Mouse (Mus musculus): Measurements from ENCODE around the gene Zfp52. TPM values are rescaled to one million over a fixed set of nuclear protein-coding genes. Genes with fewer than 3 reads are reported as not detected.

The Zfp52 gene
- polyA plus RNA-seq, 1 experiment from 2014 or later, result 4.3 TPM

DNA sequence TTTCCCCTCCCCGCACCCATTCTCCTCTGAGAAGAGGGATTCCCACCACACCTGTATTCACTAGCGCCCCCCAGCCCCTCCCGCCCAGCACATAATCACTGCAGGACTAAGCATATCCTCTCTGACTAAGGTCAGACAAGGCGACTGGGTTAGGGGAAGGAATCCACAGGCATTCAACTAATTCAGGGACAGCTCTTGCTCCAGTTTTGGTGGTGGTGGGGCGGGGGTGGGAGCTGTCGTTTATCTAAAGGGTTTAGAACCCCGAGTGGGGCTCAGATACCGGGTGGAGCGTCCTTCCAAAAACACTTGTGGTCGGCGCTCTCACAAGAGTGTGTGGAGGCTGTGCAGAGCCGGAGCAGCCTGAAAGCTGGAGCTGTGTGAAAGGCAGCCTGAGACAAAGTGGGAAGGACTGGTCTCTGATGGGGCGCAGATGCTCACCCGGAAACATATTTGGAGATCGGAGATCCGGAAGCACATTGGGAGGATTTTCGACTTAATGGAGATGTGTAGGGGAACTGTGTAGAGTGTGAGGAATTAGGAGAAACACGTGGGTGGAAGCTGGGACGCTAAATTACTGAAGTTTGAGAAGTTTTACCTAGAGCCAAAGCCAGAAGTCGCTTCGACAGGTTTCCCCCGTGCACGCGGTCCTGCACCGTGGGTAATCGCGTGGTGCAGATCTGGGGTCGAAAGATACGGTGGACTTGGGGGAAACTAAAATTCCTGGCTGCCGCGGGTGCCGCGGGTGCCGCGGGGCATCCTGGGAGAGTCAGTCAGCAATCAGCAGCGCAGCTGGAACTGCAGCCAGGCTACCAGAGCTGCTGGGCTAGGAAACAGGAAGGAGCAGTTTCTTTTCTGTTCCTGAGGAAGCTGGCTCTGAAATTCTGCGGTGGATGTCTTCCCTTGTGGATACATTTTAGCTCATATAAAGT is 18.9 kb upstream of the Zfp52 start:
- Histone ChIP-seq H3K4me3 (ENCODE audit: low read length) (peak overlapping the region; percentile 64), H3K9ac (ENCODE audit: low read length) (peak overlapping the region; percentile 73), H3K27me3 (ENCODE audit: control insufficient read depth, insufficient read depth, low read length) (no peaks in the 10 kb centered on the region), H3K9me3 (replicated peaks; ENCODE audit: control insufficient read depth, low read length) (no peaks in the 10 kb centered on the region), H3K4me2 (ENCODE audit: low read depth, low read length) (peak overlapping the region; percentile 92), H3K36me3 (ENCODE audit: control insufficient read depth, insufficient read depth) (0 out of 2 replicates have a peak, but pooled peaks cover 4% of the 10 kb centered on the region), H3K4me1 (ENCODE audit: control insufficient read depth, insufficient read depth, low read length) (peaks cover 4% of the 10 kb centered on the region), H3K27ac (ENCODE audit: low read length) (peak overlapping the region; percentile 84)
- peak; percentile 95 for ATAC-seq (replicated peaks; ENCODE audit: extremely low read depth, insufficient read depth, low FRiP score)
- under 1% methylated on average over 37 of the region's 37 CpGs for WGBS

DNA sequence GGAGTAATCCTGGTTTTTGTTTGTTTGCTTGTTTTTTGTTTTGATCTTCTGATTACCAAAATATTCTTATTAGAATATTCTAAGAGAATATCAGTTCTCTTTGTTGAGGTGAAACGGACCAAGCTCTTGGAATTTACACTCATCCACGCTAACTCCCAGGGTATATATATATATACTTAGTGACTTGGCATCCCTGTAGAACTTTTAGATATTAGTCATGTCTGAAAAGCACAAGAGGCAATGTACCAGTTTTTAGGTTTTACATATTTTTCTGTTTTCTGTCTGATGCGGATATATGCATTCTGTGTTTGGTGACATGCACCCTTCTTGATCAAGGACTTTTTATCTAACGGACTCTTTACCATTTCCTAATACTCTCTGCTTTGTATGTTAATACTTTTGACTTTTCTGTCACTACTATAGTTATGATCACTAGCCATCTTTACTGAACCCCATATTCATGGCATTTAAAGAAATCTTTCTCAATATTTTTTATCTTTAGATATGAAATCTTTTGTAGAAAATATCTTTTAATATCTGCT is 18.1 kb upstream of the Zfp52 start:
- Histone ChIP-seq H3K4me1 (ENCODE audit: control insufficient read depth, insufficient read depth, low read length) (peaks cover 4% of the 10 kb centered on the region), H3K9me3 (replicated peaks; ENCODE audit: control insufficient read depth, low read length) (no peaks in the 10 kb centered on the region), H3K4me2 (ENCODE audit: low read depth, low read length) (peak overlapping the region; percentile 92), H3K27ac (ENCODE audit: low read length) (peak overlapping the region; percentile 84), H3K36me3 (ENCODE audit: control insufficient read depth, insufficient read depth) (0 out of 2 replicates have a peak, but pooled peaks cover 1% of the 10 kb centered on the region), H3K9ac (ENCODE audit: low read length) (peak overlapping the region; percentile 73), H3K4me3 (ENCODE audit: low read length) (peak overlapping the region; percentile 64), H3K27me3 (ENCODE audit: control insufficient read depth, insufficient read depth, low read length) (no peaks in the 10 kb centered on the region)
- 23% methylated on average over 4 of the region's 4 CpGs for WGBS
- ATAC-seq (replicated peaks; ENCODE audit: extremely low read depth, insufficient read depth, low FRiP score), result no peak

DNA sequence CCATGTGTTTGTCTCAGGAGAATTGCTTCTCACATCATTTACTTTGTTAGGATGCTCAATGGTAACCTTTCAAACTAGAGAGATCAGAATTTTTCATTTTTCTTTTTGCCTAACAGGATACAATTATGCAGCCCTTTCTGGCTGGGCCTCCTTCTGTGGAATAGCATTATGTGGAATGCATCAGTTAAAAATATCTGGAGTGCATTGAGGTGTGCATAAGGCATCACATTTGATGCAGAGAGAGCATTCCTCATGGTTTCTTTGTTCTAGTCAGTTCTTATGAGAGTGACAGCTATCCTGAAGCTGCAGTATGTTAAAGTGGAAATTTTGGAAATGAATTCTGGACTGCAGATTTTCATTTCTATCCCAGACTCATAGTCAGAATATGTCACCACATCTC is 9.1 kb upstream of the Zfp52 start:
- H3K9ac ChIP-seq (ENCODE audit: low read length), result no peak overlapping the region

DNA sequence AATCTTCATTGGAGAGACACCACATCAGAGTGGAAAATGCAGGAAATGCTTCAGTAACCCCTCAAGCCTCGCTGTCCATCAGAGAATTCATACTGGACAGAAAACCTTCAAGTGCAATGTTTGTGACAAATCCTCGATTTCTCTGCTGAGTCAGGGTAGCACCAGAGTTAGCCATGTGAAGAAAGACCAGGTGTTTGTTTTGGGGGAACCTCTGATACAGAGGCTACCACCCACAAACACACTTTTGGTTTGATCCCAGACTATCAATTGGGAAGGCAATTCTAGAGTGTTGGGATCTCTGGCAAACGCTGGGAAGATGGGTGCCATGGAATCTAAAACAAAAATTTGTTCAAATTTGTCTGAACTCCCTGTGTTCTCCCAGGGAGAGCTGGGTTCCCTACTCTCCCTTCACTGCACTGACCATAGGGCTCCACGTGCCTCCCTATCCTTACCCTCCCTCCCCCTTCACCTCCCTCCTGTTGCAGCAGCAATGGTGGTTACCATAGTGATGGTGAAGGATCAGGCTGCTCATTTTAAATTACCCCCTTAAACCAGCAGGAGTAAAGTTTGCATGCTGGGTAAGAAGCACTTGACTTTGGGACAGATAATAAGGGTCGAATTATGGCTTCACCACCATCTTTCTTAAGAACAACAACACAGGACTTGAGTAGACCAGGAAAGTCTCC is 4.6 kb upstream of the Zfp52 start:
- H3K4me2 ChIP-seq (ENCODE audit: low read depth, low read length), result no peak overlapping the region; the same call in 1 of the 2 replicates
- H3K9me3 ChIP-seq (replicated peaks; ENCODE audit: control insufficient read depth, low read length), result no peaks in the 10 kb centered on the region
- no peak overlapping the region for H3K4me3 ChIP-seq (ENCODE audit: low read length)
- whole genome bisulfite sequencing, result 71% methylated on average over 5 of the region's 5 CpGs
- no peak overlapping the region for H3K27ac ChIP-seq (ENCODE audit: low read length)
- ATAC-seq (replicated peaks; ENCODE audit: extremely low read depth, insufficient read depth, low FRiP score), result no peak
- no peaks in the 10 kb centered on the region for H3K27me3 ChIP-seq (ENCODE audit: control insufficient read depth, insufficient read depth, low read length)
- no peak overlapping the region for H3K9ac ChIP-seq (ENCODE audit: low read length)
- no peaks in the 10 kb centered on the region for H3K36me3 ChIP-seq (ENCODE audit: control insufficient read depth, insufficient read depth)
- peaks cover 20% of the 10 kb centered on the region for H3K4me1 ChIP-seq (ENCODE audit: control insufficient read depth, insufficient read depth, low read length)

More for the DNA sequence above, 9.1 kb upstream of the Zfp52 start:
- Histone ChIP-seq H3K27me3 (ENCODE audit: control insufficient read depth, insufficient read depth, low read length) (no peaks in the 10 kb centered on the region), H3K4me3 (ENCODE audit: low read length) (no peak overlapping the region), H3K4me2 (ENCODE audit: low read depth, low read length) (no peak overlapping the region), H3K4me1 (ENCODE audit: control insufficient read depth, insufficient read depth, low read length) (0 out of 2 replicates have a peak, but pooled peaks cover under 1% of the 10 kb centered on the region), H3K36me3 (ENCODE audit: control insufficient read depth, insufficient read depth) (no peaks in the 10 kb centered on the region), H3K9me3 (replicated peaks; ENCODE audit: control insufficient read depth, low read length) (no peaks in the 10 kb centered on the region), H3K27ac (ENCODE audit: low read length) (no peak overlapping the region)
- no peak for ATAC-seq (replicated peaks; ENCODE audit: extremely low read depth, insufficient read depth, low FRiP score)

DNA sequence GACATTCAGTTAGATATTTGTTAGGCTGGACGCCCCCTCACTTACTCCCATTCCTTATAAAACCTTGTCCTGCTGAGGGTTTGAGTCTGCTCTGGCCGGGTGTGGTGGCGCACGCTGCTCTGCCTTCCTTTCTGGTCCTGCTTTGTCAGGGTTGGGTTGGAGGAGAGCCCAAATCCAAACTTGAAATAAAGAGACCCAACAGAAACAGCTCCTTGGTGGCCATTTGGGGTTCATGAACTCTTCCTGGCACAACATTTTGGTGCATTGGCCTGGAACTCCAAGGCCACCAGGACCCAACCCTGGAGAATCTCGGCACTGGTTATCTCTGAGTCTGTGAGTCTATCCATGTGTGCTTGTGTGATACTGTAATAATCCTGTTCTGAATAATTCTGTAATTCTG is 3.7 kb upstream of the Zfp52 start:
- Histone ChIP-seq H3K27ac (ENCODE audit: low read length) (peak overlapping the region; percentile 98), H3K9ac (ENCODE audit: low read length) (peak overlapping the region; percentile 94), H3K4me1 (ENCODE audit: control insufficient read depth, insufficient read depth, low read length) (peaks cover 20% of the 10 kb centered on the region), H3K27me3 (ENCODE audit: control insufficient read depth, insufficient read depth, low read length) (no peaks in the 10 kb centered on the region), H3K4me3 (ENCODE audit: low read length) (peak overlapping the region; percentile 77), H3K4me2 (ENCODE audit: low read depth, low read length) (peak overlapping the region; percentile 61), H3K9me3 (replicated peaks; ENCODE audit: control insufficient read depth, low read length) (no peaks in the 10 kb centered on the region), H3K36me3 (ENCODE audit: control insufficient read depth, insufficient read depth) (no peaks in the 10 kb centered on the region)
- 56% methylated on average over 5 of the region's 5 CpGs for WGBS
- no peak for ATAC-seq (replicated peaks; ENCODE audit: extremely low read depth, insufficient read depth, low FRiP score)

DNA sequence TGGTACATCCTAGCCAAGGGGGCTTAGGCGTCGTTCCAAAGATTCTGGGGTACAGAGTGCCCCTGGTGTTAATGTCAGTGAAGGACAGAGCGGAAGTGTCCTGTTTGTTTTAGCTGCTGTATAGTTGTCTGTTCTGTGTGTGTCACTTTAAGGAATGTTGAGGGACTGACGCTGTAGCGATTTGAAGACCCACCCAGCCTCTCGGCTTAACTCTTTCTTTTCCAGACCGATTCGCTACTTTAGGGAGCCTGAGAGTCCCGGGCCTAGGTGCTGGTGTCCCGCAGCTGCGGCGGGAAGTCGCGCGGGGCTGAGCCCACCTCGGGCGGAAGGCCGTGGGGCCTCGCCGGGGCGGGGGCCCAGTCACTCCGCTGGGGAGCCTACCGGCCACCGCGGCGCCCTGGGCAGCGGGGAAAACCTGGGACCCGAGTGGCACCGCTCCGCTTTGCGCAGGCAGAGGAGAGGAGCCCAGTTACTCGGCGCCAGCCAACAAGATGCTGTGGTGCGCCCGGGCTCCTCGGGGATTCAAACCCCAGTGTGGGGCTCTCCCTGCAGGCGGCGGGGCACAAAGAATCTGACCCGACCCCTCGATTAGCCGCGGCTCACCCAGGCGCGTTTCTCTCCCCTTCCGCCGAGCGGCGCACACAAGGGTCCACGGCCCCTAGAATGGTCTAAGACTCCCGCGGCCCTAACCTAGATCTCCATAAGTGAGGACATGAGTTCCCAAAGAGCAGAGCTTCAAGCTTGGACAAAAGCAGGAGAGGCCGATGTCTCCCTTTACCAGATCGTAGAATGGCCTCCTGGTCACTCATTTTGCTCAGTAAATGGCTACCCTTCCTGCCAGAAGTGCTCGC is 3.0 kb upstream of the Zfp52 start:
- no peaks in the 10 kb centered on the region for H3K9me3 ChIP-seq (replicated peaks; ENCODE audit: control insufficient read depth, low read length)
- WGBS, result under 1% methylated on average over 54 of the region's 54 CpGs
- no peaks in the 10 kb centered on the region for H3K27me3 ChIP-seq (ENCODE audit: control insufficient read depth, insufficient read depth, low read length)
- peak overlapping the region; percentile 94 for H3K9ac ChIP-seq (ENCODE audit: low read length)
- H3K4me2 ChIP-seq (ENCODE audit: low read depth, low read length), result peak overlapping the region; percentile 61
- peak; percentile 86 for ATAC-seq (replicated peaks; ENCODE audit: extremely low read depth, insufficient read depth, low FRiP score)
- peaks cover 20% of the 10 kb centered on the region for H3K4me1 ChIP-seq (ENCODE audit: control insufficient read depth, insufficient read depth, low read length)
- peak overlapping the region; percentile 77 for H3K4me3 ChIP-seq (ENCODE audit: low read length)
- H3K36me3 ChIP-seq (ENCODE audit: control insufficient read depth, insufficient read depth), result no peaks in the 10 kb centered on the region
- peak overlapping the region; percentile 98 for H3K27ac ChIP-seq (ENCODE audit: low read length)

DNA sequence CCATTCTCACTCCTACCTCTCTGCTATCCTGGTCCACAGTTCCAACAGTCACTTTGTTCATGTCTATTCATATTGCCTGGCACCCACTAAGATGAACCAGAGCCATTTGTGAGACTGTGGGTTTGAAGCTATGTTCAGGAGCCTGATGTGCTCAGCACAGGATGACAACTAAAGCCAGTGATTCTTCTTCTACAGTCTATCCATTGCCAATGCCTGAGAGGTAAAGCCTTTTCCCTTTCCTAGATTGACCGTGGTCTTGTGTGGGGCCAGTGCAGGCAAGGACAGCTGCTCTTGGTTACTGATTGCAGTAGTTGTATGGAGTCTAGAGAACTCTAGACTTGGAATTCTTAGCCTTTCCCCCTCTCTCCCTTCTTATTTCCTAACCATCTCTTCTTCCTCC is 1.4 kb upstream of the Zfp52 start:
- no peaks in the 10 kb centered on the region for H3K9me3 ChIP-seq (replicated peaks; ENCODE audit: control insufficient read depth, low read length)
- H3K27ac ChIP-seq (ENCODE audit: low read length), result peak overlapping the region; percentile 54; the same call in 1 of the 2 replicates
- WGBS, result 67% methylated on average over 1 of the region's 1 CpGs
- no peaks in the 10 kb centered on the region for H3K36me3 ChIP-seq (ENCODE audit: control insufficient read depth, insufficient read depth)
- no peak overlapping the region for H3K4me3 ChIP-seq (ENCODE audit: low read length)
- peaks cover 20% of the 10 kb centered on the region for H3K4me1 ChIP-seq (ENCODE audit: control insufficient read depth, insufficient read depth, low read length)
- 0 out of 2 replicates have a peak overlapping the region, but pooled peaks have one; percentile 17 for H3K9ac ChIP-seq (ENCODE audit: low read length)
- H3K4me2 ChIP-seq (ENCODE audit: low read depth, low read length), result no peak overlapping the region
- ATAC-seq (replicated peaks; ENCODE audit: extremely low read depth, insufficient read depth, low FRiP score), result no peak
- no peaks in the 10 kb centered on the region for H3K27me3 ChIP-seq (ENCODE audit: control insufficient read depth, insufficient read depth, low read length)

DNA sequence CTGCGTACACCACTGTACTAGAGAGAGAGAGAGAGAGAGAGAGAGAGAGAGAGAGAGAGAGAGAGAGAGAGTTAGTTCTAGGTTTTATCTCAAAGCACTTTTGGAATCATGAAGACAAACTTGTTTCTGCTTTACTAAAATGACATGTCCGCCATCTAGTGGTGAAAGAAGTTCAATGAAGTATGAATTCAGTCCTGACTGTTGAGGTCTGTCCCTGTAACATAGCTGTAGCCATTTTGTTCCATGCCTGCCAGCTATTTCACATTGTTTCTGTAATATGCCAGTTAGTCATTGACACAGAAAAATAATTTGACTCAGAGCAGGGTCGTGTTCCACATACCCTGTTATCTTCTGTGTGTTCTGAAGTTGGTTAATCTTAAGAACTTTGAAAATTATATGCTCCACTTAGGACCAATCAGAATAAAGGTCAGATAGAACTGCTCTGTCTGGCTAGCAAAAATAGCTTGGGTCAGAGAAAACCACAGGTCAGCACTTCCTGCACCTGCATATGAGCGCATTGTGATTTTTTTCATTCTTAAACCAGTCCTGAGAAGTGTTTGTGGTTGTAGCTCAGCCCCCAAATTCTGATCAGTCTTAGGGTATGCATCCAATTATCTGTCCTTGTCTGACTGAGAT is 761 bp upstream of the Zfp52 start:
- Histone ChIP-seq H3K9me3 (replicated peaks; ENCODE audit: control insufficient read depth, low read length) (no peaks in the 10 kb centered on the region), H3K9ac (ENCODE audit: low read length) (peak overlapping the region; percentile 30; the same call in 1 of the 2 replicates), H3K36me3 (ENCODE audit: control insufficient read depth, insufficient read depth) (no peaks in the 10 kb centered on the region), H3K4me3 (ENCODE audit: low read length) (no peak overlapping the region), H3K4me2 (ENCODE audit: low read depth, low read length) (peak overlapping the region; percentile 83), H3K4me1 (ENCODE audit: control insufficient read depth, insufficient read depth, low read length) (peaks cover 20% of the 10 kb centered on the region), H3K27ac (ENCODE audit: low read length) (peak overlapping the region; percentile 78), H3K27me3 (ENCODE audit: control insufficient read depth, insufficient read depth, low read length) (no peaks in the 10 kb centered on the region)
- peak; percentile 17; the same call in 1 of the 2 replicates for ATAC-seq (replicated peaks; ENCODE audit: extremely low read depth, insufficient read depth, low FRiP score)
- WGBS, result 9% methylated on average over 4 of the region's 4 CpGs

Data from heart, embryonic 16.5 days (tissue).